Comparison of ENCODE assay signal across 25 mouse cellular contexts in genomic region chr17:67396205-67396604, GRCm38 (mm10). TPM values are rescaled to one million over a fixed set of nuclear protein-coding genes. Genes with fewer than 3 reads are reported as not detected.
"Had no signal": no experiment of that assay in that cellular context is flagged by ENCODE, and none has a peak within 500 bp of the region (broad histone marks: within the 10 kb centered on the region; RNA-seq: fewer than 3 reads in every experiment).

No protein-coding gene starts in this region.

- H3K4me3 ChIP-seq: gastrocnemius, adult 2 months; heart, adult 2 months; heart, embryonic 12.5 days; hindbrain, embryonic 10.5 days; hindbrain, embryonic 12.5 days; intestine, embryonic 15.5 days; layer of hippocampus, adult 2 months; left cerebral cortex, adult 2 months; limb, embryonic 10.5 days; limb, embryonic 12.5 days; liver, embryonic 13.5 days had no signal

- H3K36me3 ChIP-seq: heart, embryonic 12.5 days; hindbrain, embryonic 10.5 days; hindbrain, embryonic 12.5 days; intestine, embryonic 15.5 days; limb, embryonic 10.5 days; limb, embryonic 12.5 days; liver, embryonic 13.5 days had no signal

- ATAC-seq: hindbrain, embryonic 16.5 days; inflammation-experienced regulatory T-cells, adult 6 months; intestine, embryonic 15.5 days; intestine, postnatal 0 days had no signal

- DNase-seq: gastrocnemius, adult 2 months; gastrocnemius, postnatal 10 days; gastrocnemius, postnatal 25 days; heart, adult 2 months; heart, postnatal 10 days; heart, postnatal 4 days; kidney, adult 18-20 months; kidney, adult 8-10 months; kidney, postnatal 10 days; kidney, postnatal 25 days; kidney, postnatal 4 days; liver; liver, embryonic 13.5 days had no signal

- H3K9me3 ChIP-seq: heart, embryonic 12.5 days; hindbrain, embryonic 10.5 days; hindbrain, embryonic 12.5 days; intestine, embryonic 15.5 days; limb, embryonic 10.5 days; limb, embryonic 12.5 days; liver, embryonic 13.5 days had no signal

- H3K4me1 ChIP-seq: heart, embryonic 12.5 days; hindbrain, embryonic 10.5 days; hindbrain, embryonic 12.5 days; intestine, embryonic 15.5 days; limb, embryonic 10.5 days; liver, embryonic 13.5 days had no signal

- H3K27me3 ChIP-seq: heart, embryonic 12.5 days; hindbrain, embryonic 12.5 days; intestine, embryonic 15.5 days; limb, embryonic 12.5 days; liver, embryonic 13.5 days had no signal

- H3K27ac ChIP-seq: gastrocnemius, adult 2 months; heart, adult 2 months; hindbrain, embryonic 10.5 days; hindbrain, embryonic 12.5 days; hindbrain, embryonic 14.5 days; intestine, embryonic 15.5 days; layer of hippocampus, adult 2 months; left cerebral cortex, adult 2 months; limb, embryonic 10.5 days; limb, embryonic 12.5 days; liver, embryonic 13.5 days had no signal

RNA-seq across cellular contexts. Expression of gene Ptprm, which starts 41.9 kb away (rescaled TPM):
- polyA plus RNA-seq: inflammation-experienced regulatory T-cells, adult 6 months had no signal
